Mouse (Mus musculus) Patski (cell line): Measurements from ENCODE around the gene Stoml2. TPM values are rescaled to one million over a fixed set of nuclear protein-coding genes. Genes with fewer than 3 reads are reported as not detected.

Experiments
- ATAC-seq: fragments of 100-300 bp; one replicate; pipeline ENCODE4 v1.8.0; 2021
- CTCF ChIA-PET: fragments of 350-600 bp; sonication (Branson Sonifier 250); formaldehyde crosslinking; loops from one replicate; lab custom pipeline; 2022; ENCODE audit warnings: inconsistent platforms; lab: Charles Lee
- POLR2A ChIA-PET: fragments of 350-600 bp; sonication (Branson Sonifier 250); formaldehyde crosslinking; loops from one replicate; lab custom pipeline; 2022; ENCODE audit warnings: antibody characterized with exemption, inconsistent platforms; lab: Charles Lee
- DNase-seq: peaks from one replicate; pipeline ENCODE4 v3.0.0-alpha.2; 2011; ENCODE audit warnings: low read depth, low spot score
- H3K27me3 ChIP-seq: fragments of 371-371 bp; one replicate; pipeline ENCODE4 v1.5.1; 2021
- CTCF ChIP-seq: fragments of 100-300 bp; IDR thresholded peaks from one replicate; pipeline ENCODE4 v1.5.1; 2021
- in situ Hi-C: fragments of 300-500 bp; cut with MboI; formaldehyde crosslinking; loops from 3 replicates; pipeline ENCODE4 v1.11.1; 2018; ENCODE audit warnings: low pct_unique_long_range_greater_than_20kb, mixed read lengths
- polyA plus RNA-seq: library from polyadenylated mRNA; unstranded; gene quantifications from one replicate; pipeline ENCODE4 v1.2.3, GENCODE M21; 2021

Gene Stoml2
- 134 TPM for polyA plus RNA-seq

DNA sequence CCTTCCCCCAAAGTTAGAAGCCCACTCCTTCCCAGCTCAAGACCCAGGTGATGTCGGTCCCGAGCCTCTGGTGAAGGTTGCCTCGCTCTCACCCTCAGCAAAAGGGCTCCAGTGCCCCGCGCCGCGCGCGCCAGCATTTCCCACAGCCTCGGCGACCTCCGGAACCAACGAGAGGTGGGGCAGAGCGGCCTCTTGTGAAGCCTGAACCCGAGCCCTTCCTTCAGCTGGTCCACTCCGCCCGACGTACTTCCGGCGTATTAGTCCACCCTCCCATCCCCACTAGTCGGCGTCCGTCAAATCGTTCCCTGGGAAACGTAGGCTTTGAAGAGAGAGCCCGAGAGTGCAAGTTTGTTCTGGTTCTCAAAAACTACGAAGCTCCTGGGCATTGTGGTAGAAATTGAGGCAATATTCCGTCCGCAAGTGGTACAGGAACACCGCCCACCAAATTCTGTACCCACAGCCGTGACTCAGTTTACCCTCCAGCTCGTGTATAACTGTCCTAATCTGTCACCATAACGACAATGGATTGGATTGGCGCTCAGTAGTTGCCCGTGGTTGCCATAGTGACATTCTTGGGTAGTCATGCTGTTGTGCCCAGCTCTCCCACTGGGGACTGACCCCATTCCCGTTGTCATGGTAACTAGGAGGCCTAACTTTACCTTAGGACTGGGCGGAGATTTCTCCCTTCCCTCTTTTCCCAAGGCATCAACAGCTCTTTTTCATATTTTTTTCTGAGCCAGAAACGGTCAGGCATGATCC, at the start of gene Stoml2:
Gene Stoml2, minus strand, starts transcription at position 474 of the 759 bp plus-strand sequence.
- in situ Hi-C loops: no loop called here
- ATAC-seq (peak; percentile 74), DNase-seq (no peak)
- no peak for TF ChIP-seq CTCF
- ChIA-PET CTCF (interaction anchor here (1.0 kb wide), 1 partner anchor 16 kb away, joined by 3 read pairs; no protein-coding TSS in a partner anchor), POLR2A (interaction anchor here (1.0 kb wide), 3 partner anchors 9 to 21 kb away, joined by 3 to 6 read pairs (median 3); no protein-coding TSS in a partner anchor)
- H3K27me3 ChIP-seq: no peaks in the 10 kb centered on the region

DNA sequence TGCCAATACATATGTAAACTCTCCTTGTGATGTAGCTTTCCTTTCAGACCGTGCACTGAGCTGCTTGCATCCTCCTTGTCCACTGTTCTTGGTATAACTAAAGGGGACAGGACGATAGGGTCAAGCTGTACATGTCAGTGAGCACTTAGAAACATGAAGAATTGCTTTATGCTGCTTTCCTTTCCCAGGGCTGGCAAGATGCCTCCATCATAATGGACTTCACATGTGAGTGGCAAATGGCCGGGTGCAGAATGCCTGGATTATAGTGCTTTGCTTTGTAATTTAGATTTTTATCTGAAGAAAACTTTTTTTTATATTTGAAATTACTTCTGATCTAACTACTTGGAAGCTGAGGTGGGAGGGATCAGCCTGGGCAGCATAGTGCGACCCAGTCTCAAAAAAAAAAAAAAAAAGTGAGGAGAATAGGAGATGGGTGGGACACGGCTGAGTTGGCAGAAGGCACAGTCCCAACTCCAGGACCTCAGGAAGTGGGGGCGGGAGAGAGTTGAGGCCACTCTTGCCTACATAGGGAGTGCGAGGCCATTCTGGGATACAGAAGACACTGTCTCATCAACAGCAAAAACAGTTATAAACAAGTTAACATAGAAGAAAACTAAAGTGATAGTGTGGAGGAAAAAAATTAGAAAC, 46.7 kb upstream of the Stoml2 start:
- in situ Hi-C loops: no loop called here
- ATAC-seq (no peak), DNase-seq (no peak)
- H3K27me3 ChIP-seq: no peaks in the 10 kb centered on the region
- CTCF ChIA-PET: no interaction called here
- POLR2A ChIA-PET: no interaction called here
- TF ChIP-seq CTCF: no peak

DNA sequence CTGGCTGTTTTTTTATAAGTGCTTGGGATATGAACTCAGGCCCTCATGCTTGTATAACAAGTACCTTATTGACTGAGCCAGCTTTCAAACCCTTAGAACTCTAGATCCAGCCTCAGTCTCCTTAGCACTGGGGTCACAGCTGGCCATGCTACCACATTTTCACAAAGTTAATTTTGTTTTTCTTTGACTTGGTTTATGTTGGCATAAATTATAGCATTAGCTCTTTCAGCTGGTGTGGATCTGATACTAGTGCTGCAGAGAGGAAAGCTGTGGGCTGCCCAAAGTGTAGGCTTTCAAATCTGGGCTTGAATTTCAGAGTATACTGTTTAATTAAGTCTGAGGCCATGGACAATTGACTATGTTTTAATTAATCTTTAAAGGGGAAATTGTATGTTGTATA, 43.4 kb upstream of the Stoml2 start:
- CTCF ChIA-PET: interaction anchor here (0.8 to 1.3 kb wide), 2 partner anchors 9 to 40 kb away, joined by 3 to 4 read pairs; no protein-coding TSS in a partner anchor

DNA sequence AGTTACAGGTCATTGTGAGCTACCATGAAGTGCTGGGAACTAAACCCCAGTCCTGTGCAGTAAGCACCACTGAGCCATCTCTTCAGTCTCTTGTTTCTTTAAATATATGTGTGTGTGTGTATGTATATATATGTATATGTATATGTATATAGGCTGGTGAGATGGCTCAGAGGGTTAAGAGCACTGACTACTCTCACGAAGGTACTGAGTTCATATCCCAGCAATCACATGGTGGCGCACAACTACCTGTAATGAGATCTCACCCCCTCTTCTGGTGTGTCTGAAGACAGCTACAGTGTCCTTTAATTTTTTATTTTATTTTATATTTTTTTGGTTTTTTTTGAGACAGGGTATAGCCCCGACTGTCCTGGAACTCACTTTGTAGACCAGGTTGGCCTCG, 34.0 kb upstream of the Stoml2 start:
- DNase-seq: no peak
- ATAC-seq: no peak
- H3K27me3 ChIP-seq: no peaks in the 10 kb centered on the region
- no peak for TF ChIP-seq CTCF
- in situ Hi-C loops: loop anchor here (10.0 kb wide), 1 partner anchor 179 kb away; no protein-coding TSS in a partner anchor
- ChIA-PET POLR2A (no interaction called here), CTCF (interaction anchor here (0.7 to 1.0 kb wide), 3 partner anchors 8 to 94 kb away, joined by 3 to 4 read pairs (median 3); no protein-coding TSS in a partner anchor)

More for the DNA sequence above, 43.4 kb upstream of the Stoml2 start:
- POLR2A ChIA-PET: no interaction called here
- ATAC-seq (no peak), DNase-seq (no peak)
- no peak for TF ChIP-seq CTCF
- in situ Hi-C loops: no loop called here
- no peaks in the 10 kb centered on the region for H3K27me3 ChIP-seq

DNA sequence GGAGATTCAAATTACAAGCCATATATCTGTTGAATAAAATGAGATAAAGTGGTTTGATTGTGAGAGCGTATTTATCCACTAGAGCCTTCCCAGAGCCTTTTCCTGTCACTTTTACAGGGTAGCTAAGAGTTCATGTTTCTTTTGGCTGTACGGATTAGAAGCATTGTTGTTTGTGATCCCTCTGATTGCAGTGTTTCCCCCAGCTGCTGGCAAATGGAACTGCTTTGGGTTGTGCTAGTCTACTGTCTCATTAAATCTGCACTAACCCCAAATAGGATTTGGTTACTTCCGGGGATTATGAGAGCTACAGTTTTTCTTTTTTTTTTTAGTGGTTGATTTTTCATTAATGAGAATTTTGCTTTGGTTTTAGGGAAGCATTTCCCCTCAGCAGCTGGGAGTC, 28.8 kb upstream of the Stoml2 start:
- TF ChIP-seq CTCF: no peak
- CTCF ChIA-PET: interaction anchor here (1.0 to 6.5 kb wide), 2 partner anchors 13 to 22 kb away, joined by 4 to 39 read pairs; partner anchors contain the start of gene Fam214b
- no peaks in the 10 kb centered on the region for H3K27me3 ChIP-seq
- in situ Hi-C loops: loop anchor here (10.0 kb wide), 1 partner anchor 185 kb away; no protein-coding TSS in a partner anchor
- POLR2A ChIA-PET: interaction anchor here (0.6 kb wide), 1 partner anchor 527 kb away, joined by 3 read pairs; no protein-coding TSS in a partner anchor
- no peak for ATAC-seq
- DNase-seq: no peak

DNA sequence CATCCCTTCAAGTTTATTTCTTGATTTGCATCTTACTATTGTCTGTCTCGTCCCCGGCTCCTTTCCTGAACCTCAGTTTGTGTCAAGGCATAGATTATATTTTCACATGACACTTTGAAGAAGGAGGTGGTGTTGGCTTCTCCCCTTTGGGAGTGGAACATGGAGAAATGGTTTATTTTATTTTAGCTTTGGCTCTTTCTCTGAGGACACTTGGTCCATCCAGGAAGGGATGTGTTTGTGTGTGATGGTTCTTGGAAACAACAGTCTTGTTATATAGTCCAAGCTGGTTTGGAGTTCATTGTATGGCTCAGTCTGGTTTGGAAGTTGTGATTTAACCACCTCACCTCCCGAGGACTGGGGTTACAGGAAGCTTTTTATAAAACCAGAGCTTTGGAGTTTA, 28.2 kb upstream of the Stoml2 start:
- TF ChIP-seq CTCF: no peak
- in situ Hi-C loops: loop anchor here (10.0 kb wide), 1 partner anchor 185 kb away; no protein-coding TSS in a partner anchor
- ATAC-seq (no peak), DNase-seq (no peak)
- CTCF ChIA-PET: interaction anchor here (1.0 to 6.5 kb wide), 2 partner anchors 13 to 23 kb away, joined by 4 to 39 read pairs; partner anchors contain the start of gene Fam214b
- POLR2A ChIA-PET: no interaction called here
- H3K27me3 ChIP-seq: no peaks in the 10 kb centered on the region

DNA sequence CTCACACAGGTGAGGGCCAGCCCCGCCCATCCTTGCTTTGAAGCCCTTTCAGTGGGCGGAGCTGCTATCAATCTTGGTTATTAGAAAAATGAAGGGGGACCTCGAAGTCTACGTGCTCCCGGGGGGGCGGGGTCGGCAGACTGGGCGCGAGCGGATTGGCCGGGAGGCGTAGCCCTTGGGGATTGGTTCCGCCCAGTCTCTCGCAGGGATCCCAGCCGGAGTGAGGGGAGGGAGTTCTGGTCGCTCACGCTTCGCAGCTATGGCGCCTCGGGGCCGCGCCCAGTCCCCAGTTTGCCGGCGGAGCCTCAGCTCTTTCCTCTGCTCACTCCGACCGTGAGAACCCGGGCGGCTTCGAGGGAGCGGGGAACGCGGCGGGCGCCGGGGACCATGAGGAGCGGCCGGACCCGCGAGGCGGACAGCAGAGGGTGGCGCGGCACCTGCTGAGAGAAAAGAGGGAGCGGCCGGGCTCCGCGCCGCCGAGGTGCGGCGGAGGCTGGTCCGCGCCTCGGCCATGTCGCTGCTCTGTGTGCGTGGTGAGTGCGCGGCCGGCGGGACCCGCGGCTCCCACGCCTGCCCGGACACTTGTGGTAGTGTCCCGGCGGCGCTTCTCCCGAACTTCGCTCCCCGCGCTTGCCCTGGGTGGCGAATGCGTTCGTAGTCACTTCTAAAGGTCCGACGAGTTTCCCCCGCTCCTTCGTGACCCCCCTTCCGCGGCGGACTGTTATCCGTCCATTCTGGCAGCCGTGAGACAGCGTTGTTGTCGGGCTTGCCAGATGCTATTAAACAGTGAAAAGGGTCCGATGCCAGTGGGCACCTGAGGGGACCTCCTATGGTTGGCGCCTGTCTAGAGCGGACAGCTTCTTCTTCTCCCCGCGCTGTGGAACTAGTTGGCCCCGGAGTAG, 27.5 kb upstream of the Stoml2 start, which contains the start of gene Unc13b:
Gene Unc13b, plus strand, starts transcription at position 201 of the 902 bp plus-strand sequence.
- DNase-seq (no peak), ATAC-seq (peak; percentile 94)

DNA sequence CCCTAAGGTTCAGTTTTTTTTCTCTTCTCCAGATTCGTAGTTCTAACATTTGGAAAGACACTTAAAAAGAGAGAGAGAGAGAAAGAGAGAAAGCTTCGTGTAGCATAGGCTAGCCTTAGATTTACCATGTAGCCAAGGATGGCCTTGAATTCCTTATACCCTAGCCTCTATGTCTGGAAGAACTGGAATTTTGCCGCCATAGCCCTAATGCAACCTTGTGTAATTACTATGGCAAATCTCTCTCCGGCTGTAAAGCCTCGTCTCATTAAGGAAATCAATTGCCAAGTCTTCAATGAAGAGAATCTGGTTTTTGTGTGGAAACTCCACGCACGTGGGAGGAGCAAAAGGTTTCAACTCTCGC, 26.9 kb upstream of the Stoml2 start:
- TF ChIP-seq CTCF: no peak
- H3K27me3 ChIP-seq: no peaks in the 10 kb centered on the region
- ATAC-seq (no peak), DNase-seq (no peak)
- in situ Hi-C loops: no loop called here
- POLR2A ChIA-PET: no interaction called here
- CTCF ChIA-PET: interaction anchor here (0.8 to 6.5 kb wide), 2 partner anchors 8 to 12 kb away, joined by 3 to 39 read pairs; partner anchors contain the start of gene Fam214b

More for the DNA sequence above, 27.5 kb upstream of the Stoml2 start, which contains the start of gene Unc13b:
- H3K27me3 ChIP-seq: no peaks in the 10 kb centered on the region
- POLR2A ChIA-PET: no interaction called here
- in situ Hi-C loops: no loop called here
- CTCF ChIA-PET: interaction anchor here (1.0 to 6.5 kb wide), 2 partner anchors 12 to 23 kb away, joined by 4 to 39 read pairs; partner anchors contain the start of gene Fam214b
- no peak for TF ChIP-seq CTCF

DNA sequence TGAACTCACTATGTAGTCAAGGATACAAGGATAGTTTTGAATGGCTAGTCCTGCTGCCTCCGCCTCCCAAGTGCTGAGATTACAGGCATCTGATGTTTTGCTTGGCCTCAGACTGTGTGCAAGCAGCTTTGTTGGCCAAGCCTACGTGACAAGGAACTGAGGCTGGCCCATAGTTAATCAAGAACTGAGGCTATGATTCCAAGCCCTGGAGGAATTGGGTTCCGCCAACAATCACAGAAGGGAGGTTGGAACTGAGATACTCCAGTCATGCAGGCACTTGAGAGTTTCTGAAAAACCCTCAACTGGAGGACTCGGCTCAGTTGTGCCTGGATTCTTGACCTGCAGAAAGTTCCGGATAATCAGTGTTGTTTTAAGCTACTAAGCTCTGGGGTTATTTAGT, 26.1 kb upstream of the Stoml2 start:
- H3K27me3 ChIP-seq: no peaks in the 10 kb centered on the region
- ChIA-PET POLR2A (interaction anchor here (0.7 kb wide), 1 partner anchor 363 kb away, joined by 3 read pairs; no protein-coding TSS in a partner anchor), CTCF (interaction anchor here (0.8 to 6.5 kb wide), 2 partner anchors 8 to 11 kb away, joined by 3 to 39 read pairs; partner anchors contain the start of gene Fam214b)
- TF ChIP-seq CTCF: no peak
- no peak for ATAC-seq
- DNase-seq: no peak
- in situ Hi-C loops: no loop called here
